17 mouse cellular contexts compared by ENCODE assay signal in genomic region chr7:125033778-125034177, GRCm38 (mm10).
"Had no signal": no experiment of that assay in that cellular context is flagged by ENCODE, and none has a peak within 500 bp of the region (broad histone marks: within the 10 kb centered on the region; RNA-seq: fewer than 3 reads in every experiment).

No protein-coding gene starts in this region.

- H3K4me2 ChIP-seq: lung, embryonic 15.5 days; midbrain, embryonic 11.5 days; midbrain, embryonic 13.5 days; midbrain, embryonic 15.5 days; neural tube, embryonic 12.5 days; stomach, embryonic 15.5 days had no signal

- H3K4me1 ChIP-seq: lung, embryonic 15.5 days; megakaryocyte, embryonic 14.5 days; stomach, embryonic 15.5 days had no signal

- H3K27ac ChIP-seq: lung, embryonic 15.5 days; macrophage; midbrain, embryonic 13.5 days; midbrain, embryonic 15.5 days; neural tube, embryonic 12.5 days; stomach, embryonic 15.5 days; stomach, postnatal 0 days had no signal

- H3K9me3 ChIP-seq: lung, embryonic 15.5 days; midbrain, embryonic 13.5 days; midbrain, embryonic 15.5 days; neural tube, embryonic 12.5 days; stomach, embryonic 15.5 days had no signal

- ATAC-seq: lung, postnatal 0 days; midbrain, embryonic 15.5 days had no signal

- H3K9ac ChIP-seq: lung, embryonic 15.5 days; midbrain, embryonic 13.5 days; midbrain, embryonic 15.5 days; neural tube, embryonic 12.5 days; stomach, embryonic 15.5 days had no signal

- H3K36me3 ChIP-seq: lung, embryonic 15.5 days; midbrain, embryonic 13.5 days; midbrain, embryonic 15.5 days; neural tube, embryonic 12.5 days; stomach, embryonic 15.5 days had no signal

- H3K27me3 ChIP-seq: lung, embryonic 15.5 days; megakaryocyte, embryonic 14.5 days; midbrain, embryonic 13.5 days; midbrain, embryonic 15.5 days; neural tube, embryonic 12.5 days; stomach, embryonic 15.5 days had no signal

- H3K4me3 ChIP-seq: lung, embryonic 15.5 days; megakaryocyte, embryonic 14.5 days; midbrain, embryonic 13.5 days; midbrain, embryonic 15.5 days; neural tube, embryonic 12.5 days; stomach, embryonic 15.5 days had no signal

- DNase-seq: lung, adult 2 months; lung, postnatal 14 days; lung, postnatal 36 days; right cerebral cortex, postnatal 14 days; thymus, adult 18-20 months; thymus, postnatal 14 days; thymus, postnatal 36 days had no signal
